Mouse (Mus musculus): ENCODE data around the gene Glmp.

- TF ChIP-seq CTCF (IDR thresholded peaks at IDR 0.05; ENCODE audit: control insufficient read depth, insufficient read depth, insufficient read length) (no peak), MYOG (IDR thresholded peaks at IDR 0.05; ENCODE audit: control insufficient read depth, extremely low read depth, insufficient read length) (no peak), MAX (IDR thresholded peaks at IDR 0.05) (no peak), CEBPB (IDR thresholded peaks at IDR 0.05; ENCODE audit: low read depth) (no peak), MYOD1 (IDR thresholded peaks at IDR 0.05; ENCODE audit: control insufficient read depth, insufficient read length, low read depth) (no peak), USF1 (IDR thresholded peaks at IDR 0.05; ENCODE audit: low read depth) (no peak)
These were observed 29.8 kb downstream of the Glmp start for GRCm38 (mm10) chr3:88354396-88355165.

Data from C2C12 (cell line).